Mouse (Mus musculus) midbrain, embryonic 11.5 days (tissue): ENCODE measurements around the gene Golt1b. TPM values are rescaled to one million over a fixed set of nuclear protein-coding genes. Genes with fewer than 3 reads are reported as not detected.

Experiments
- ATAC-seq: fragments of 200-750 bp; cut with Nextera tagmentation; 2 replicates; pipeline ENCODE4 v1.8.0; 2017; ENCODE audit warnings: moderate TSS enrichment, moderate library complexity; ENCODE audit not compliant: low FRiP score
- DNase-seq: peaks from one replicate; pipeline ENCODE4 v3.0.0; 2015; ENCODE audit warnings: low spot score; ENCODE audit errors: missing footprints
- H3K27ac ChIP-seq: fragments of 300-500 bp; sonication (generic); 2 replicates; pipeline ENCODE4 v1.5.1; 2014; ENCODE audit warnings: low read depth, low read length
- H3K27me3 ChIP-seq: fragments of 300-500 bp; sonication (generic); 2 replicates; pipeline ENCODE4 v1.6.1; 2014; ENCODE audit warnings: mild to moderate bottlenecking, low read length, moderate library complexity, mixed read lengths; ENCODE audit not compliant: control insufficient read depth, insufficient read depth
- H3K36me3 ChIP-seq: fragments of 300-500 bp; sonication (generic); 2 replicates; pipeline ENCODE4 v1.6.1; 2014; ENCODE audit warnings: mild to moderate bottlenecking, low read length, moderate library complexity, mixed read lengths; ENCODE audit not compliant: control insufficient read depth, insufficient read depth
- H3K4me1 ChIP-seq: fragments of 300-500 bp; sonication (generic); 2 replicates; pipeline ENCODE4 v1.6.1; 2014; ENCODE audit warnings: low read length; ENCODE audit not compliant: control insufficient read depth, insufficient read depth
- H3K4me2 ChIP-seq: fragments of 300-500 bp; sonication (generic); 2 replicates; pipeline ENCODE4 v1.6.1; 2014; ENCODE audit warnings: mild to moderate bottlenecking, moderate library complexity
- H3K4me3 ChIP-seq: fragments of 300-500 bp; sonication (generic); 2 replicates; pipeline ENCODE4 v1.5.1; 2014; ENCODE audit warnings: low read depth, low read length
- H3K9ac ChIP-seq: fragments of 300-500 bp; sonication (generic); 2 replicates; pipeline ENCODE4 v1.6.1; 2014; ENCODE audit warnings: low read length
- H3K9me3 ChIP-seq: fragments of 300-500 bp; sonication (generic); 2 replicates; pipeline ENCODE4 v1.6.1; 2016; ENCODE audit warnings: low read length; ENCODE audit not compliant: control insufficient read depth
- WGBS: fragments of 180-500 bp; shearing (Covaris S2); extraction: QIAGEN DNeasy Blood & Tissue Kit; methylation state at CpG from one replicate; pipeline ENCODE4 v1.1.7; 2014; 5-methylcytosine and 5-hydroxymethylcytosine counted together
- polyA plus RNA-seq: library from polyadenylated mRNA; unstranded; fragments of >200 nt; fragmentation: Nextera tagmentation; extraction: Ambion mirVana; gene quantifications from 2 replicates; pipeline ENCODE4 v1.2.1, GENCODE M21; 2014

Golt1b gene
- polyA plus RNA-seq, 1 experiment from 2014 or later = 114 TPM

DNA sequence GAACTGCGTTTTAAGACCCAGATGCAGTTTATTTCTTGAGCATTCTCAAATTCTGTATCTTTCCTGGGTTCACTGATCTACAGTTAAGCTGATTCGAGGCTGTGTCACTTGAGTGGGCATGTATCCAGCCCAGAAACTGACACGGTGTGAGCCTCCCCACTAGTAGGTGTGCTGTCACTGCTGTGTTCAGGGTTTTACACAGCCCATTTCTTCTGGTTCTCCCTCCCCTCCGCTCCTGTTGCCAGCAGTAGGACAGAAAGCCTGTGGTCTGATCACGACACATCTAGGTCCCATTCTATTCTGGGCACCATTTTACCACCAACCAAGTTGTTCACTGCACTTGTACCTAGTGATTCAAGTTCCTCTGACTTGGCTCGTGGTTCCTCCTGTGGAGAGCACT lies 8.7 kb downstream of the Golt1b start:
- no peak for ATAC-seq
- 91% methylated on average over 6 of the region's 6 CpGs for WGBS
- peaks cover 7% of the 10 kb centered on the region; the same call in 1 of the 2 replicates for H3K36me3 ChIP-seq

DNA sequence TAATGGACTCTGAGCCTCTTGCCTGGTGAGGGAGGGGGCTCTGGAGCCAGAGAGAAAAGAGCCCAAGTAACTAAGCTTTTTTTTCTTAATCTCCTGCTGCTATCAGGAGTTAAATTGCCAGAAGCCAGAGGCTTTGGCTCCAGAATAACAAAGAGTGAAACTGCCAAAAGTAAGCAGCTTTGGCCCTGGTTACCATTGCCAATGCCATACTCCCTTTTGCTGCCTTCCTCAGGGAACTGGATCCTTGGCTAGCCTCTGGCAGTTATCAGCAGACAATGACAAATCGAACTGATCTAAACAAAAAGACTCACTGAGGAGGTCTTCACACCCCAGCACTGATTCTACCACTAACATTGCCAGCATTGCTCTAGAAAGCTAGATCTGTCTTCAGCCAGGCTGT lies 24.1 kb downstream of the Golt1b start:
- ATAC-seq (peak; percentile 27; the same call in 1 of the 2 replicates), DNase-seq (no peak)
- Histone ChIP-seq H3K4me1 (peaks cover 8% of the 10 kb centered on the region), H3K9me3 (no peaks in the 10 kb centered on the region), H3K36me3 (no peaks in the 10 kb centered on the region), H3K4me3 (no peak overlapping the region), H3K9ac (no peak overlapping the region), H3K4me2 (no peak overlapping the region), H3K27me3 (peaks cover 8% of the 10 kb centered on the region), H3K27ac (no peak overlapping the region)
- WGBS = 7% methylated on average over 1 of the region's 1 CpGs

More for the DNA sequence above, 8.7 kb downstream of the Golt1b start:
- Histone ChIP-seq H3K27ac (no peak overlapping the region), H3K4me2 (no peak overlapping the region), H3K9me3 (no peaks in the 10 kb centered on the region), H3K27me3 (no peaks in the 10 kb centered on the region), H3K9ac (no peak overlapping the region), H3K4me3 (no peak overlapping the region), H3K4me1 (no peaks in the 10 kb centered on the region)
- DNase-seq = no peak

DNA sequence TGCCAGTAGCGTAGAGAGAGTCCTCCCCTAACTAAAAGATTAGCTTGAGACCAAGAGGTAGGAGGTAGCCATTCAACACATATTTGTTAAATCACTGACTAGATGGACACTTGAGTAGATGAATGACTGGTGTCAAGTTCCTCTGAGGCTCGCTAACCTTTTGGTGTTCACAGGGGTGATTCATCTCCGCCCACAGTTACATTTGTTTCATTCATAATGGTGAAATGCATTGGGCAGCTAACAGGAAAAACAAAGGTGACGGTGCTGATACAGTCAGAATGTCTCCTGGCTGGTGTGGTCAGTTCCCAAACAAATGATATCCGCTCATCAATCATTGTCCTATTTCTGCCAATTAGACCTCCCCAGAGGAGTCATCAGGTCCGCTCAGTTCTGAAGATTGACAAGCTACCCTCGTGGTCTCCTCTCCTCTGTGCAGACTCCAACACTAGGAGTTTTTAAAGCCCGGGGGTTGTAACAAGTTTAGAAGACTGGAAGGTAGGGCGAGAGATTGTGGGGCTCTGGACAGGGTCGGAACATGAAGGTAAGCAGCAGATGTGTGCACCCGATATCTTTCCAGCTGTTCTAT lies 26.0 kb downstream of the Golt1b start, which contains the start of gene Spx:
TSS of gene Spx (plus strand) at position 536 of the 586 bp plus-strand sequence.
- Histone ChIP-seq H3K9me3 (no peaks in the 10 kb centered on the region), H3K4me1 (peaks cover 8% of the 10 kb centered on the region), H3K27ac (no peak within 1 kb of the TSS), H3K27me3 (peaks cover 8% of the 10 kb centered on the region), H3K36me3 (no peaks in the 10 kb centered on the region), H3K9ac (peak within 1 kb of the TSS; percentile 57; the same call in 1 of the 2 replicates), H3K4me3 (peak within 1 kb of the TSS; percentile 36; the same call in 1 of the 2 replicates), H3K4me2 (peak within 1 kb of the TSS; percentile 60)
- 74% methylated on average over 11 of the region's 11 CpGs for WGBS
- ATAC-seq (no peak), DNase-seq (no peak)

DNA sequence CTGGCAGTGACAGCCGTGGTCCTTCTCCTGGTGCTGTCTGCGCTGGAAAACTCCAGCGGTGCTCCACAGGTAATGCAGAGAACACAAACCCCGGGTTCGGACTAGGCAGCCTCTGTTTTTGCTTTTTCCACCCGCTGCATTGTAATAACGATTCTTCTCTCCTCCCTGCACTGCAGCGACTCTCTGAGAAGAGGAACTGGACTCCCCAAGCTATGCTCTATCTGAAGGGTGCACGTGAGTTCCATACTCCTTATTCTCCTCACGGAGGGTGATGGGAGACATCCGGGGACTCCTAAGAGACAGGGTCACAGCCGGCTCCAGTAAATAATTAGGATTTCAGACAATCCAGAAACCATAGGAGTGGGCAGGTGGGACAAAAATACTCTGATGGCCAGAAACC lies 26.8 kb downstream of the Golt1b start:
- Histone ChIP-seq H3K4me2 (0 out of 2 replicates have a peak overlapping the region, but pooled peaks have one; percentile 60), H3K4me1 (peaks cover 8% of the 10 kb centered on the region), H3K27me3 (peaks cover 8% of the 10 kb centered on the region), H3K4me3 (no peak overlapping the region; the same call in 1 of the 2 replicates), H3K9ac (no peak overlapping the region), H3K36me3 (no peaks in the 10 kb centered on the region), H3K9me3 (no peaks in the 10 kb centered on the region), H3K27ac (no peak overlapping the region)
- 9% methylated on average over 12 of the region's 12 CpGs for WGBS
- peak; percentile 30; the same call in 1 of the 2 replicates for ATAC-seq
- DNase-seq = no peak

DNA sequence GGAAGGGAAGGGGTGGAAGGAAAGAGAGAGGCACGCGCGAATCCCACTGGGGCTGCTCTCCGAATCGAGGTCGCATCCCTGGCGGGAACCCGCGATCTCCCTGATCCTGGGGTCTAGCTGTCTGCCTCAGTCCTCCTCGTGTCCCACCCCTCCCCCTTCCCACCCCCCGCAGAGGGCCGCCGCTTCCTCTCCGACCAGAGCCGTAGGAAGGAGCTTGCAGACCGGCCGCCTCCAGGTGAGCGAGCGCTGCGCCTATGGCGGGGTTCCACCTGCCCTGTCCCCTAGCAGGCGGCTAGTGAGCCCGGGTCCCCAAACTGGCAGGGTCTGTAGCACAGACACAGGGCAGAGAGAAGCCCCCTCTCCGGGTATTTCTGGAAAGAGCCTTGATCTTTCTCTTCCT lies 27.6 kb downstream of the Golt1b start:
- H3K4me1 ChIP-seq = peaks cover 8% of the 10 kb centered on the region
- H3K36me3 ChIP-seq = no peaks in the 10 kb centered on the region
- H3K4me2 ChIP-seq = peak overlapping the region; percentile 60
- H3K9me3 ChIP-seq = no peaks in the 10 kb centered on the region
- H3K4me3 ChIP-seq = peak overlapping the region; percentile 36
- DNase-seq = peak; percentile 87
- peaks cover 8% of the 10 kb centered on the region for H3K27me3 ChIP-seq
- ATAC-seq = peak; percentile 45; the same call in 1 of the 2 replicates
- WGBS = 5% methylated on average over 23 of the region's 24 CpGs
- peak overlapping the region; percentile 57 for H3K9ac ChIP-seq
- H3K27ac ChIP-seq = no peak overlapping the region

DNA sequence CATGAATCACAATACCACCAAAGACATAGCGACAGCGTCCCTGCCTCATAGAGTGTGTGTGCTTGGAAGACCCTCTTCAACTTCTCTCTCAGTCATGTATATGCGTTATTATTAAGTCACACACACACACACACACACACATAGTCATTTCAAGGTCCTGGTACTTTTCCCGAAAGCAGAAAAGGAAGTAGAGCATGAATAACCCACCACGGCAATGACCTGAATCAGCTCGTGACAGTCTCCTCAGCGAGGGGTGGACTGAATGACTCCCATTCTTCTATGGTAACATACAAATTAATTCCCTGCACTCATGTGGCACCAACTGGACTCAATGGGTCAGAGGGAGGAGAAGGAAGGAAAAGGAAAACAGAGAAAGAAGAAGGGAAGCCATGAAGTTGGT lies 38.0 kb downstream of the Golt1b start:
- no peaks in the 10 kb centered on the region for H3K9me3 ChIP-seq
- 73% methylated on average over 7 of the region's 7 CpGs for WGBS
- ATAC-seq (no peak), DNase-seq (no peak)
- no peak overlapping the region for H3K4me3 ChIP-seq
- no peak overlapping the region for H3K4me2 ChIP-seq
- H3K27me3 ChIP-seq = no peaks in the 10 kb centered on the region
- no peaks in the 10 kb centered on the region for H3K4me1 ChIP-seq
- H3K36me3 ChIP-seq = no peaks in the 10 kb centered on the region
- no peak overlapping the region for H3K9ac ChIP-seq
- no peak overlapping the region for H3K27ac ChIP-seq

DNA sequence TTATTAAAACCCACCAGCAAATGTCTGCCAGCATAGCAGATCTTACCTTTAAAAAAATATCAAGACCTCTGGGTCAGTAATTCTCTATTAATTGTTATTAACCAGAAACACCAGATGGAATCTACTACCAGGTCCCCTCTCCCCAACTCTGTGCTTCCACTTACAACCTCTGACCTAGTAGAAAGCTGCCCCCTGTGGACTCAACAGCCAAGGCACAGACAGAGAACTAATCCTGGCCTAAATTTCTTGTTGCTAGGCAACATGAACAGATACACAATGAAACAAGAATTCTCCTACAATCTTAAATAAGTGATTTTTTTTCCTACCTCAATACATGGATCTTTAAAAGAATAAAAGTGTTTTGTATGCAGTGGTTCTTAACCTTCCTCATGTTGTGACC lies 42.1 kb downstream of the Golt1b start:
- Histone ChIP-seq H3K27me3 (no peaks in the 10 kb centered on the region), H3K4me1 (no peaks in the 10 kb centered on the region), H3K4me2 (no peak overlapping the region), H3K27ac (no peak overlapping the region), H3K36me3 (no peaks in the 10 kb centered on the region), H3K9ac (no peak overlapping the region), H3K4me3 (no peak overlapping the region), H3K9me3 (no peaks in the 10 kb centered on the region)
- ATAC-seq (no peak), DNase-seq (no peak)

DNA sequence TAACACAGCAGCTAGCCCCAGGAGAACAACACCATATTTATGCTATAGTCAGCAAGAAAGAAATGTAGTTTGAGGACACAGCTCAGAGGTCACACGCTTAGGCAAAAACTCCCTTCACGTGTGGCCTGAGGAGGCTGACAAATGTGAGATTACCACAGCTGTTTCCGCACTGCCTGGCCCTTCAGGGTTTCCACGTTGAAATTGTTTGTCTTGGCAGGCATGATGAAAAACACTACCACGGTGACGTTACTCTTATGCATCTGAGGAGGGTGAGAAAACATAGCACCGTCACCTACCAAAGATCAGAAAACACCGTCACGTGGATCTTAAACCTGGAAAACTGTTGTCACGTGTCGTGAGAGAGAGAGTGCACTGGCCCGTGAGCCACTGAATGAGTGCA lies 64.4 kb downstream of the Golt1b start:
- Histone ChIP-seq H3K36me3 (no peaks in the 10 kb centered on the region), H3K4me2 (no peak overlapping the region), H3K4me3 (no peak overlapping the region), H3K27me3 (no peaks in the 10 kb centered on the region), H3K9me3 (no peaks in the 10 kb centered on the region), H3K9ac (no peak overlapping the region), H3K27ac (no peak overlapping the region), H3K4me1 (no peaks in the 10 kb centered on the region)
- ATAC-seq (no peak), DNase-seq (no peak)
- WGBS = 85% methylated on average over 12 of the region's 12 CpGs

DNA sequence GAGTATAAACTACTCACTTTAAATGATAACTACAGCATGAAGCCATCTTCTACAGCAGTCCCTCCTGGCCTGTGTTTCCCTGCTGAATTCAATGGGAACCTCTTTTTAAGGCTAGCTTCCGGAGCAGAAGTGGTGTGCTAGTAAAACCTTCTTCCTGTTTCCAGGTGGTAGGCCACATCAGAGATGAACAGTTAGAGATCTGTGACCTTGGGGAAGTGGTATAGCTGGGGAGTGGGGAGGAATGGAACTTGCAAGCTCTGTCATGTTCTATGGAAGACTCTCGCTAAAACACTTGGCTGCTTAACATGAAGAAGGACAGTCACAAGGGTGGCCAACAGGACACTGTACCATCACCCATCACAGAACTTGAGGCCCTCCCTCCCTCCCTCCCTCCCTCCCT lies 66.3 kb downstream of the Golt1b start:
- Histone ChIP-seq H3K9me3 (no peaks in the 10 kb centered on the region), H3K27ac (no peak overlapping the region), H3K4me3 (no peak overlapping the region), H3K36me3 (no peaks in the 10 kb centered on the region), H3K27me3 (no peaks in the 10 kb centered on the region), H3K4me2 (no peak overlapping the region), H3K9ac (no peak overlapping the region), H3K4me1 (peaks cover 6% of the 10 kb centered on the region; the same call in 1 of the 2 replicates)
- DNase-seq (no peak), ATAC-seq (no peak)
- 81% methylated on average over 2 of the region's 2 CpGs for WGBS
